Mouse (Mus musculus) monocyte, adult 2 months (primary cell): ENCODE data around the gene Lbp.
A peak's percentile ranks its signal among the peaks of the same experiment; 100 is the strongest.

Source experiments
- DNase-seq, 2 experiments: peaks; one replicate each; pipeline ENCODE4 v3.0.0; 2022; ENCODE audit warnings: low spot score in 2 of 2, low read depth in 1 of 2

Gene Lbp

GRCm38 (mm10) chr2:158308276-158308675 is 2.0 kb downstream of the Lbp start:
- no peak for DNase-seq

- no peak for DNase-seq
These were observed 6.8 kb downstream of the Lbp start for GRCm38 (mm10) chr2:158313089-158313488.

- no peak for DNase-seq
These were observed 10.1 kb downstream of the Lbp start for GRCm38 (mm10) chr2:158316371-158316770.

GRCm38 (mm10) chr2:158317026-158317425 is 10.7 kb downstream of the Lbp start:
- no peak for DNase-seq

GRCm38 (mm10) chr2:158321596-158321995 is 15.3 kb downstream of the Lbp start:
- DNase-seq: no peak

- DNase-seq: no peak
These were observed 16.6 kb downstream of the Lbp start for GRCm38 (mm10) chr2:158322845-158323244.

GRCm38 (mm10) chr2:158324531-158325190 is 18.4 kb downstream of the Lbp start:
- no peak for DNase-seq

GRCm38 (mm10) chr2:158325609-158326008 is 19.3 kb downstream of the Lbp start:
- no peak for DNase-seq

GRCm38 (mm10) chr2:158334356-158334755 is 28.1 kb downstream of the Lbp start:
- DNase-seq: no peak

- DNase-seq: no peak
These were observed 31.4 kb downstream of the Lbp start for GRCm38 (mm10) chr2:158337698-158338097.

- DNase-seq: peak in 1 of 2 experiments; percentile 42
These were observed 33.8 kb downstream of the Lbp start for GRCm38 (mm10) chr2:158339948-158340564.

GRCm38 (mm10) chr2:158341324-158341723 is 35.0 kb downstream of the Lbp start:
- no peak for DNase-seq

GRCm38 (mm10) chr2:158343495-158343894 is 37.2 kb downstream of the Lbp start:
- no peak for DNase-seq

GRCm38 (mm10) chr2:158346467-158346866 is 40.2 kb downstream of the Lbp start:
- no peak for DNase-seq

- peak in 1 of 2 experiments; percentile 45 for DNase-seq
These were observed 41.6 kb downstream of the Lbp start for GRCm38 (mm10) chr2:158347868-158348267.

- DNase-seq: no peak
These were observed 46.7 kb downstream of the Lbp start for GRCm38 (mm10) chr2:158352801-158353520.

- no peak for DNase-seq
These were observed 48.2 kb downstream of the Lbp start for GRCm38 (mm10) chr2:158354348-158355114.

- DNase-seq: no peak
These were observed 48.9 kb downstream of the Lbp start for GRCm38 (mm10) chr2:158355238-158355637.

GRCm38 (mm10) chr2:158356121-158356520 is 49.8 kb downstream of the Lbp start:
- DNase-seq: no peak

GRCm38 (mm10) chr2:158359757-158360620 is 53.7 kb downstream of the Lbp start:
- no peak for DNase-seq
